Mouse (Mus musculus): ENCODE data around the gene Lrrc63. TPM values are rescaled to one million over a fixed set of nuclear protein-coding genes. Genes with fewer than 3 reads are reported as not detected.

Gene Lrrc63
- total RNA-seq, 1 experiment = not detected

DNA sequence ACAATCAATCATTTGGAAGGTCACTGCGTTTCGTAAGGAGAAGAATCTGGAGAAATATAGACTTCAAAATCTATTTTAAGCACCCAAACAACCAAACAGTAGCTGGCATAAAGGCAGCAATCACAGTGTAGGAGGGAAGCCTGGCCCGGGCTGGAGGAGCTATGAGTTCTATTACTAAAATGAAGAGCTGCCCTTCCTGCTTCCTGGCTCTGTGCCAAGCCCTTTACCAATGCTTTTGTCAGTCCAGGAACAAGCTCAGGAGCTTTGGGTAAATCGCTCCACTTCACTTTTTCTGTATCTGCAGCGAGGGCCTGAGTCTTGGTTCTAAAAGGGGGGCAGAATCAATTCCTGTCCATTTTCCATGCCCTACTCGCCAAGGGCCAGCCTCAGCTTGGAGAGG, 52.7 kb downstream of the Lrrc63 start:
- no peaks in the 10 kb centered on the region for H3K36me3 ChIP-seq (ENCODE audit: control insufficient read depth, insufficient read depth, low read length, poor library complexity, severe bottlenecking)
- in situ Hi-C loops (cut with MboI; ENCODE audit: low sequenced_read_pairs in 2 of 2, unreplicated experiment in 2 of 2) = no loop called here
- TF ChIP-seq HCFC1 (IDR thresholded peaks at IDR 0.05; ENCODE audit: borderline replicate concordance, insufficient read depth, low read length) (no peak), MAFK (IDR thresholded peaks at IDR 0.05; ENCODE audit: insufficient read depth, low read depth, low read length) (no peak), ZC3H11A (IDR thresholded peaks at IDR 0.05; ENCODE audit: borderline replicate concordance, low read depth, low read length) (no peak), ZNF384 (IDR thresholded peaks at IDR 0.05; ENCODE audit: low read depth, low read length) (no peak), CHD2 (IDR thresholded peaks at IDR 0.05; ENCODE audit: low read depth, low read length) (no peak)
- H3K9me3 ChIP-seq (ENCODE audit: control insufficient read depth, insufficient read depth, low read depth, low read length) = no peaks in the 10 kb centered on the region
- DNase-seq (ENCODE audit: low read depth, low spot score) = no peak
- no peak overlapping the region for H3K9ac ChIP-seq (ENCODE audit: insufficient read depth, low read depth, low read length, poor library complexity, severe bottlenecking)
- no peak overlapping the region for H3K4me3 ChIP-seq (ENCODE audit: insufficient read depth in 1 of 2, low read depth in 1 of 2, low read length in 2 of 2, poor library complexity in 1 of 2, severe bottlenecking in 1 of 2)
- no peaks in the 10 kb centered on the region for H3K4me1 ChIP-seq (ENCODE audit: control insufficient read depth in 2 of 2, insufficient read depth in 2 of 2, low read length in 2 of 2, poor library complexity in 1 of 2)
- no peak overlapping the region for H3K27ac ChIP-seq (ENCODE audit: insufficient read depth, low read depth, low read length, poor library complexity, severe bottlenecking)

- no peak overlapping the region for H3K27ac ChIP-seq (ENCODE audit: insufficient read depth, low read depth, low read length, poor library complexity, severe bottlenecking)
- no peaks in the 10 kb centered on the region for H3K9me3 ChIP-seq (ENCODE audit: control insufficient read depth, insufficient read depth, low read depth, low read length)
- no peak overlapping the region for H3K9ac ChIP-seq (ENCODE audit: insufficient read depth, low read depth, low read length, poor library complexity, severe bottlenecking)
- H3K4me3 ChIP-seq (ENCODE audit: insufficient read depth in 1 of 2, low read depth in 1 of 2, low read length in 2 of 2, poor library complexity in 1 of 2, severe bottlenecking in 1 of 2) = no peak overlapping the region
- H3K36me3 ChIP-seq (ENCODE audit: control insufficient read depth, insufficient read depth, low read length, poor library complexity, severe bottlenecking) = no peaks in the 10 kb centered on the region
- H3K4me1 ChIP-seq (ENCODE audit: control insufficient read depth in 2 of 2, insufficient read depth in 2 of 2, low read length in 2 of 2, poor library complexity in 1 of 2) = no peaks in the 10 kb centered on the region
- TF ChIP-seq CHD2 (IDR thresholded peaks at IDR 0.05; ENCODE audit: low read depth, low read length) (no peak), ZNF384 (IDR thresholded peaks at IDR 0.05; ENCODE audit: low read depth, low read length) (no peak), MAFK (IDR thresholded peaks at IDR 0.05; ENCODE audit: insufficient read depth, low read depth, low read length) (no peak), HCFC1 (IDR thresholded peaks at IDR 0.05; ENCODE audit: borderline replicate concordance, insufficient read depth, low read length) (no peak), ZC3H11A (IDR thresholded peaks at IDR 0.05; ENCODE audit: borderline replicate concordance, low read depth, low read length) (no peak)
- in situ Hi-C loops (cut with MboI; ENCODE audit: low sequenced_read_pairs in 2 of 2, unreplicated experiment in 2 of 2) = no loop called here
- no peak for DNase-seq (ENCODE audit: low read depth, low spot score)
These were observed 55.1 kb downstream of the Lrrc63 start for GRCm38 (mm10) chr14:75075299-75076180.

DNA sequence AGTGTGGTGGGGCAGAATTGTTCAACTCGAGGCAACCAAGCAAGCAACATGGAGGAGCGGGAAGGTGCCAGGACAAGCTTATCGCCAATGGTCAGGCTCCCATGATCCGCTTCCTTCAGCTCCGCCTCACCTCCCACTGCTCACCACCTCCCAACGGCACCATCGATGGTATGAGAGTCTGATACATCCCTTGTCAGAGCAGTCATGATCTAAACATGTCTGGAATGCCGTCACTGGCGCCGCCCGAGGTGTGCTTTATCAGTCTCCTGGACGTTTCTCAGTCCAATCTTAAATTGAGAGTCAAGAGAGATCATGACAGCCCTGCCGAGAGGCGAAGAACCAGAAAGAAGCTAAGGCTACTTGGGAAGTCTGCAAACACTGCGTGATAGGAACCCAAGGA, 59.6 kb downstream of the Lrrc63 start:
- no peak for DNase-seq (ENCODE audit: low read depth, low spot score)
- no peak for TF ChIP-seq ZNF384 (IDR thresholded peaks at IDR 0.05; ENCODE audit: low read depth, low read length)
- no peak for TF ChIP-seq CHD2 (IDR thresholded peaks at IDR 0.05; ENCODE audit: low read depth, low read length)
- in situ Hi-C loops (cut with MboI; ENCODE audit: low sequenced_read_pairs in 2 of 2, unreplicated experiment in 2 of 2) = no loop called here
- no peaks in the 10 kb centered on the region for H3K9me3 ChIP-seq (ENCODE audit: control insufficient read depth, insufficient read depth, low read depth, low read length)
- no peaks in the 10 kb centered on the region for H3K36me3 ChIP-seq (ENCODE audit: control insufficient read depth, insufficient read depth, low read length, poor library complexity, severe bottlenecking)
- no peaks in the 10 kb centered on the region for H3K4me1 ChIP-seq (ENCODE audit: control insufficient read depth in 2 of 2, insufficient read depth in 2 of 2, low read length in 2 of 2, poor library complexity in 1 of 2)
- H3K4me3 ChIP-seq (ENCODE audit: insufficient read depth in 1 of 2, low read depth in 1 of 2, low read length in 2 of 2, poor library complexity in 1 of 2, severe bottlenecking in 1 of 2) = no peak overlapping the region
- H3K27ac ChIP-seq (ENCODE audit: insufficient read depth, low read depth, low read length, poor library complexity, severe bottlenecking) = no peak overlapping the region
- H3K9ac ChIP-seq (ENCODE audit: insufficient read depth, low read depth, low read length, poor library complexity, severe bottlenecking) = no peak overlapping the region

DNA sequence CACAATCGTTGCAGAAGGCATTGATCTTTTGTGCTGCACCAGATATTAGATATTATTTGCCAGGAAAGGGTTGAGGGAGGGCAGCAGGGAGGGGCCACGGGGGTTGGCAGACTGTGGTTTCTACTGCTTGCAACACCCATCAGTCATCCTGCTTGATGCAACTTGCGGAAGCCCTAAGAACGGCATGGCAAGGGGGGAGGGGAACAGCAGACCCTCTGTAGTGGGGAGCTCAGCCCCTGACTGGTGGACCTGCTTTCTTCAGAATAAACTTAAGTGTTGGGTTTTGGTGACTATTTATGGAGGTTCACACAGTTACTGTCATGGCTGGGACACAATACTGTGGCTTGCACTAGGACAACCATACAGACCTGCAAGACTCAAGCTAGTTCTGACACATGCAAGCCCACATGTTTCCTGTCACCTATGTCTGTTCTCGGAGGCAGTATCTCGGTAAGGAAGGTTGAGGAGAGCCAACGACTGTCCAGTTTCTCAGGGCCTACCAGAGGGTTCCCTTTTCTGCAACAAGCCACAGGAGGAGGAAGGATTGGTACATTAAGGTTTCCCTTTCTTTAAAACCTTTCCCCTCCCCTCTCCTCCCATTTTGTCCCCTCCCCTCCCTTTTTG, 61.2 kb downstream of the Lrrc63 start:
- no peaks in the 10 kb centered on the region for H3K36me3 ChIP-seq (ENCODE audit: control insufficient read depth, insufficient read depth, low read length, poor library complexity, severe bottlenecking)
- H3K4me3 ChIP-seq (ENCODE audit: insufficient read depth in 1 of 2, low read depth in 1 of 2, low read length in 2 of 2, poor library complexity in 1 of 2, severe bottlenecking in 1 of 2) = no peak overlapping the region
- in situ Hi-C loops (cut with MboI; ENCODE audit: low sequenced_read_pairs in 2 of 2, unreplicated experiment in 2 of 2) = no loop called here
- no peaks in the 10 kb centered on the region for H3K9me3 ChIP-seq (ENCODE audit: control insufficient read depth, insufficient read depth, low read depth, low read length)
- no peaks in the 10 kb centered on the region for H3K4me1 ChIP-seq (ENCODE audit: control insufficient read depth in 2 of 2, insufficient read depth in 2 of 2, low read length in 2 of 2, poor library complexity in 1 of 2)
- no peak overlapping the region for H3K27ac ChIP-seq (ENCODE audit: insufficient read depth, low read depth, low read length, poor library complexity, severe bottlenecking)
- H3K9ac ChIP-seq (ENCODE audit: insufficient read depth, low read depth, low read length, poor library complexity, severe bottlenecking) = no peak overlapping the region
- DNase-seq (ENCODE audit: low read depth, low spot score) = no peak
- TF ChIP-seq ZNF384 (IDR thresholded peaks at IDR 0.05; ENCODE audit: low read depth, low read length) = no peak
- no peak for TF ChIP-seq CHD2 (IDR thresholded peaks at IDR 0.05; ENCODE audit: low read depth, low read length)
- no peak for TF ChIP-seq ZC3H11A (IDR thresholded peaks at IDR 0.05; ENCODE audit: borderline replicate concordance, low read depth, low read length)
- TF ChIP-seq MAFK (IDR thresholded peaks at IDR 0.05; ENCODE audit: insufficient read depth, low read depth, low read length) = no peak
- no peak for TF ChIP-seq HCFC1 (IDR thresholded peaks at IDR 0.05; ENCODE audit: borderline replicate concordance, insufficient read depth, low read length)
